Mouse (Mus musculus): Measurements from ENCODE around the gene Tuba3a.

The Tuba3a gene

DNA sequence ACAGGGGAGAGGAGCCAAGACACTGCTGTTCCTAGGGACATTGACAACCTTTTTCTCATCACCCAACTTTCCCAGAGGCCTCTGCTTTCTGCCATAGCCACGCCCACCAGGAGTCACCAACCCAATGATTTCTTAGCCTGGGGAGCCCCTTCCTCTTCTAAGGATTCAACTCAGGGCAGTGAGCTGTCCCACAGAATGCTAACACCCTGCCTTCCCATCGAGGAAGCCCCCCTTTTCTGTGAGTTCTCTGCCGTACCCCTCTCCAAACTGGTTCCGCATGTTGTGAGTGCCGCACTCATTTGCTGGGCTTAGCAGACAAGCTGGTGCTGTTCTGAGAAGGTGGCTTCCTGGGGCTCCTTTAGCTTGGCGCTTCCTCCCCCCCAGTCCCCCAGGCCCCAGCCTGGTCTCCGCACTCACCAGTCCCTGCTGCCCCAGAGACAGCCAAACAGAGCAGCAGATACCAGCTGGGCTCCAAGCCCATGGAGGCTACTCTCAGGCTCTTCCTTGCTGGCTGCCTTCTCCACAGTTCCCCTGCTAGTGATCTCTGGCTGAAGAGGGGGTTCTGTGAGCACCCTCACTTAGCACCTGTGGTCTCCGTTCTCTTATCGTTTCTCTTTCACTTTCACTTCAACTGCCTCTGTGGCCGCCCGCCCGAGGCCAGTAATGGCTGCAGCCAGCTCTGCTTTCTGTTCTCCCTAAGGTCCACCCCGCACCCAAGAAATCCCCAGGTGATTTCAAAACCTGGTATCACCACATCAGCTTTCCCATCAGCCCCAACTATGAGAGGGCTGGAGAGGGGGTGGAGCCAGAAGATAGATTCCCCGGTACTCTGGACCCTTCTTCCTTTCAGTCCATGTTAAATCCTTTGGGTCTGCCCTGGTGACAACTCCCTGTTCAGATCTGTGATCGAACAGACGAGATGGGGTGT, 54.5 kb downstream of the Tuba3a start, which contains the start of gene Tapbpl:
Gene Tapbpl, minus strand, starts transcription at position 744 of the 928 bp plus-strand sequence.
- DNase-seq (ENCODE audit: low spot score), result peak; percentile 58

DNA sequence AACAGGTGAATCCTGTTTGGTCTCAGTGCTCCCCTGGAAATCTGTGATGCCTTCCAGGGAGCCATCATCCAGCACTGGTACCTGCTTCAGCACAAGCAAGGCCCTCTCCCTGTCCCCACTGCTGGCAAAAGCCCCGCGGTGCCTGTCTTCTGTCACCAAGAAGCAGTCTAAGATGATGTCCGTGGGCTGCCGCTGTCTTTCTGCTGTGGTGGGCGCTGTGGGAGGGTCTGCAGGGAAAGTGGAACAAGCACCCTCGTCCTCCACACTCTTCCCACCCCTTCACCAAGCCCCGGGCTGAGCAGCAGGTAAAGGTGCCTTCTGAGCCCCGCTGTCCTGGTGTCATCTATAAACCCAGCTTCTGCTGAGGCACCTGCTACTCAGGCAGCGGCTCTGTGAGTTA, 55.3 kb downstream of the Tuba3a start:
- DNase-seq (ENCODE audit: low spot score), result no peak
